Mouse (Mus musculus): ENCODE data around the gene Hist2h2ab. TPM values are rescaled to one million over a fixed set of nuclear protein-coding genes. Genes with fewer than 3 reads are reported as not detected.
"Not testable (repeated sequence)": the region's sequence is repeated elsewhere in the genome, so short reads cannot be mapped to it uniquely, and the experiment has no call there.

Hist2h2ab gene
- total RNA-seq, 2 experiments from 2014 or later: 10.3 to 10.7 TPM

DNA sequence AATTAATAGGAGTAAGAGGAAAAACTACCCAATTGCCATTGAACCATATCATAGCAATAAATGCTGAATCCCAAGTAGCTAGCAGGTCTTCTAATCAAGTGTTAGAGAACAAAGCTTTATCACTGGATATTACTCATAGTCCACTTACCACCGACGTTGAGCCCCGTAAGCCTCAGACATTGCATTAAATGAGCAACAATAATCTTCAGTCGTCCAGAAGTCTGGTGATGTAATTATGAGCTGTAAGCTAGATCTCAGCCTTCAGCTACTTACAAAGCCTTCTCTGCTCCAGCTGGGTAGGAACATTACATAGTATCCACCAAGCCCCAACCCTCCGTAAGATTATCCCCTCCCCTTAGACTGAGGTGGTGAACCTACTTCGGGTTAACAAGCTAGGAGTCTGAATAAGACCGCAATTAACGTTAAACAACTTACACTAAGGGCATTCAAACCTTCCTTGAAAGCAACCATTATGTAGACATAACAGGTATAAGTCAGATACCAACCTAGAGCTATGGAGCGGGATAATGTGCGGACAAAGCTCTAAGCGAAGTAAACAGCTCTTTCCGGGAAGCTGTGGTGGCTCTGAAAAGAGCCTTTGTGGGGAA, 18.3 kb downstream of the Hist2h2ab start:
- no peak for DNase-seq

DNA sequence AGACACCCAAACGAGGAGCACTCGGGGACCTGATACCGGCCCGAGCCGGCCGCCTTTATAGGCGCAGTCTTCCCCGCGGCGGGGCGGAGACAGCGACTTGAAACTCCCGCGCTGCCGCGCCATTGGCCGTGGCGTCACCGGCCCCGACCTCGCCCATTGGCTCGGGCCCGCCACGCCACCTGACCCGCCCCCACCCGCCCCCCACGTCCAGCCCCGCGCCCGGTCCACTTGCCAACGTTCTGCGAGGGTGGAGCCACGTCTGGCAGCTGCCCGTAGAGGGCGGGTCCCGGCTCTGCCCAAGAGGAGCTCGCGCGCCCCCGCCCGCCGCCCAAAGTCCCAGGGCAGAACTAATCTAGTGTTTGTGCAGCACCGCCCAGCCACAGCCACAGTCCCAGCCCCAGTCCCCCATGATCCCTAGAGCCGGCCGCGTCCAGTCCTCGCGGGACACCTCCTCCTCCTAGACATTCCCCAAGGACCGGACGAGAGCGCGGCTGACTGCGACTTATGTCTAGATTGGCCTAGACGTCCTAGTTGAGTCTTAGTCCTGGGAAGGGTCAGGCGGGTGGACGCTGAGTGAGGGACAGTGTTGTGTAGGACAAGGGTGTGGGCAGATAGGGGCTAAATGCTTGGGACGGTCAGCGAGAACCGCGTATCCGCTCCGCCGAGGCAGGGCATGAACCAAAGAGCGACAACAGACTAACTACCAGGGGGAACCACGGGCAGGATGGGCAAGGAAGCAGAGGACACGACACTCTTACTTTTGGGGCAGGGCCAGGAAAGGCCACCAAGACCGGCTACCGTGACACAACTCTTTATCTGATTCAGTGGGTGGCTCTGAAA, 19.5 kb downstream of the Hist2h2ab start, which contains the start of gene Hist2h3c2:
Gene Hist2h3c2 (minus strand): TSS at position 174 of the 840 bp plus-strand sequence.
- DNase-seq: peak; percentile 27

DNA sequence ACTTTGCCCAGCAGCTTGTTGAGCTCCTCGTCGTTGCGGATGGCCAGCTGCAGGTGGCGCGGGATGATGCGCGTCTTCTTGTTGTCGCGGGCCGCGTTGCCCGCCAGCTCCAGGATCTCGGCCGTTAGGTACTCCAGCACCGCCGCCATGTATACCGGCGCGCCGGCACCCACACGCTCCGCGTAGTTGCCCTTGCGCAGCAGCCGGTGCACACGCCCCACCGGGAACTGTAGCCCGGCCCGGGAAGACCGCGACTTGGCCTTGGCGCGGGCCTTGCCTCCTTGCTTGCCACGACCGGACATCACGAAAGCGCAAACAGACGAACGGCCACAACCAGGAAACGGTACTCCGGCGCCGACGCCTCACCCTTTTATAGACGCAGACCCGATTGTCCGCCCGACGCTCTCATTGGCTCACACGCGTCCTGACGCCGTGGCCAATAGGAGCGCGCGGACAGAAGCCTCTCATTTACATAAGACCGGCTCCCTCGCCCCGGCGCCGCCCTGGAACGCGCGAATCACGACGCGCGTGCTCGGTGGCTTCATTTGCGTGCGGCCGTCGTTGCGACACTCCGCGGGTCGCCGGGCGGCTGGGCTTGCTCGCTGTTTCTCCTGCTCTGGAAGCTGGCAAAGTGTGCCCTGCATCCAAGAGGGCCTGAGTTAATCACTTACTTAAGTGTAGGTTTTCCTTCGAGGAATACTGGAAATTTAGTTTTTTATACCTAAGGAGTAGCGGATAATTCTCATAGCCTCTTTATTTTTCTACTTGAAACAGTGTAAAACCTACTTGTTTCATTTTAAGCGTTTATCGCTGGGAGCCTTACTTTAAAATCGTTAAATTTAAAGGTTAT, 20.5 kb downstream of the Hist2h2ab start, which contains the start of gene Hist2h2aa2:
Gene Hist2h2aa2 (minus strand): TSS at position 328 of the 850 bp plus-strand sequence.
- peak; percentile 88 for DNase-seq

- no peak for DNase-seq
Observed at GRCm38 (mm10) chr3:96240799-96241197, 21.1 kb downstream of the Hist2h2ab start.

DNA sequence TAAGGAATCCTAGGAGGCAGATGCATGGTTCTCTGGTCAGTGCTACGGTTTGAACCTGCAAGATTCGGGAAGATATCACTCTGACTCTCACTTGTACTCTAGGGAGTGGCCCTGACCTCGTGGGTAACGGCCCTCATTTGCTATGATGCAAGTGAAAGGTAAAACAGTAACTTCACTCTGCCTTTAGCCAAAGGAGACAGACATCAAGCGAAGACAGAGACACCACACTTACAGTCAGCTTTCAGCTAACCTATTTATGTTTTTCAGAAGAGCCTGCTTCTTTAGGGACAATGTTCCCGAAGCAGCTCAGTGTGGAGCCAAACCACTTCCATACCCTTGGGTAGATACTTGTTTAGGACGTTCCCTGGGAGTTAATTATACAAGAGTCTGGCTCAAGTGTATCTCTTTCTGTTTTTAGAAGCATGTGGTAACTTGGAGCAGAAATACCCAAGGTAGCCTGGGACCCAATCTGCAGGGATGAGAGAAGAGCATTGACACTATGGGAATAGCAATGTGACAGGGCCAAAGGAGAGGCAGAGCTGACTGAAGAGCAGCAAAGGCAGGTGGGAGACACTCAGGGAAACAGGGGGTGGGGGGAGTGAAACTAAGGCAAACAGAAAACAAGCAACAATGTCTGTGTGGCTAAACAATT, 24.4 kb downstream of the Hist2h2ab start:
- DNase-seq: no peak

DNA sequence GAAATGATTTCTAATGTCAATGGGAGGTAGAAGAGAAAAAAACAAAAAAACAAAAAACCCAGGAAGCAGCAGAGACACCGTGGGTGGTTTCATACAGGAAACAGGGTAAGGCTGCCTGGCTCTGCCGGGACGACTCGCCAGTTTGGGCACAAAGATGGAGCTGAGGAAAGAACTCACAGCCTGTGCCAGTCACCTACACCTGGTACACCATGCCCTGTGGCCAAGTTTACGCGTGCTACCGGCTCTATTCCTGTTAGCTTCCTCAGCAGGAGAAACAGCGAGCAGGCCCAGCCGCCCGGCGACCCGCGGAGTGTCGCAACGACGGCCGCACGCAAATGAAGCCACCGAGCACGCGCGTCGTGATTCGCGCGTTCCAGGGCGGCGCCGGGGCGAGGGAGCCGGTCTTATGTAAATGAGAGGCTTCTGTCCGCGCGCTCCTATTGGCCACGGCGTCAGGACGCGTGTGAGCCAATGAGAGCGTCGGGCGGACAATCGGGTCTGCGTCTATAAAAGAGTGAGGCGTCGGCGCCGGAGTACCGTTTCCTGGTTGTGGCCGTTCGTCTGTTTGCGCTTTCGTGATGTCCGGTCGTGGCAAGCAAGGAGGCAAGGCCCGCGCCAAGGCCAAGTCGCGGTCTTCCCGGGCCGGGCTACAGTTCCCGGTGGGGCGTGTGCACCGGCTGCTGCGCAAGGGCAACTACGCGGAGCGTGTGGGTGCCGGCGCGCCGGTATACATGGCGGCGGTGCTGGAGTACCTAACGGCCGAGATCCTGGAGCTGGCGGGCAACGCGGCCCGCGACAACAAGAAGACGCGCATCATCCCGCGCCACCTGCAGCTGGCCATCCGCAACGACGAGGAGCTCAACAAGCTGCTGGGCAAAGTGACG, 25.6 kb downstream of the Hist2h2ab start, which contains the start of gene Hist2h2aa1:
Gene Hist2h2aa1 (plus strand): TSS at position 495 of the 884 bp plus-strand sequence.
- peak; percentile 80 for DNase-seq

DNA sequence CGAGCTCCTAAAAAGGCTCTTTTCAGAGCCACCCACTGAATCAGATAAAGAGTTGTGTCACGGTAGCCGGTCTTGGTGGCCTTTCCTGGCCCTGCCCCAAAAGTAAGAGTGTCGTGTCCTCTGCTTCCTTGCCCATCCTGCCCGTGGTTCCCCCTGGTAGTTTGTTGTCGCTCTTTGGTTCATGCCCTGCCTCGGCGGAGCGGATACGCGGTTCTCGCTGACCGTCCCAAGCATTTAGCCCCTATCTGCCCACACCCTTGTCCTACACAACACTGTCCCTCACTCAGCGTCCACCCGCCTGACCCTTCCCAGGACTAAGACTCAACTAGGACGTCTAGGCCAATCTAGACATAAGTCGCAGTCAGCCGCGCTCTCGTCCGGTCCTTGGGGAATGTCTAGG, 26.4 kb downstream of the Hist2h2ab start:
- DNase-seq: not testable (repeated sequence)

DNA sequence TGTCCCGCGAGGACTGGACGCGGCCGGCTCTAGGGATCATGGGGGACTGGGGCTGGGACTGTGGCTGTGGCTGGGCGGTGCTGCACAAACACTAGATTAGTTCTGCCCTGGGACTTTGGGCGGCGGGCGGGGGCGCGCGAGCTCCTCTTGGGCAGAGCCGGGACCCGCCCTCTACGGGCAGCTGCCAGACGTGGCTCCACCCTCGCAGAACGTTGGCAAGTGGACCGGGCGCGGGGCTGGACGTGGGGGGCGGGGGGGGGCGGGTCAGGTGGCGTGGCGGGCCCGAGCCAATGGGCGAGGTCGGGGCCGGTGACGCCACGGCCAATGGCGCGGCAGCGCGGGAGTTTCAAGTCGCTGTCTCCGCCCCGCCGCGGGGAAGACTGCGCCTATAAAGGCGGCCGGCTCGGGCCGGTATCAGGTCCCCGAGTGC, 26.8 kb downstream of the Hist2h2ab start, which contains the start of gene Hist2h3c1:
Gene Hist2h3c1 (plus strand): TSS at position 259 of the 430 bp plus-strand sequence.
- not testable (repeated sequence) for DNase-seq

- no peak for DNase-seq
Observed at GRCm38 (mm10) chr3:96247356-96248140, 27.9 kb downstream of the Hist2h2ab start.

GRCm38 (mm10) chr3:96248141-96249033, 28.7 kb downstream of the Hist2h2ab start:
- no peak for DNase-seq

- no peak for DNase-seq
Observed at GRCm38 (mm10) chr3:96249034-96249345, 29.3 kb downstream of the Hist2h2ab start.

DNA sequence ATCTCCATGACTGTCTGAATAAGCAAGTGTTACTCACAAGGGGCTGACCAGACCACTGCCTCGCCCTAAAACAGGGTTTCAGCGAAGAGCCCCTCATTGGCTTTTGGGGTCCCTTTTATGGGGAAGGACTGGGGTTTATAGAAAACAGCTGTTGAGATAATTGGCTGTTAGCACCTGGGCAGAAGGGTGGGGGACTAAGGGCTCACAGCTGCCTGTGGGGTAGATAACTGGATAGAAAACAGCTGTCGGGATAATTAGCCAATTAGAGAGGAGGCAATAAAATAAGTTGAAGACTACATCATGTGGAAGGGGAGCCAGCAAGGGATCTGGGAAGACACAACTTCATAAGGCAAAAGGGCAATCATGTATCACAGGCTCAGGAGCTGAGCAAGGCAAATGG, 31.2 kb downstream of the Hist2h2ab start:
- DNase-seq: no peak

GRCm38 (mm10) chr3:96251787-96252186, 32.1 kb downstream of the Hist2h2ab start:
- DNase-seq: no peak

DNA sequence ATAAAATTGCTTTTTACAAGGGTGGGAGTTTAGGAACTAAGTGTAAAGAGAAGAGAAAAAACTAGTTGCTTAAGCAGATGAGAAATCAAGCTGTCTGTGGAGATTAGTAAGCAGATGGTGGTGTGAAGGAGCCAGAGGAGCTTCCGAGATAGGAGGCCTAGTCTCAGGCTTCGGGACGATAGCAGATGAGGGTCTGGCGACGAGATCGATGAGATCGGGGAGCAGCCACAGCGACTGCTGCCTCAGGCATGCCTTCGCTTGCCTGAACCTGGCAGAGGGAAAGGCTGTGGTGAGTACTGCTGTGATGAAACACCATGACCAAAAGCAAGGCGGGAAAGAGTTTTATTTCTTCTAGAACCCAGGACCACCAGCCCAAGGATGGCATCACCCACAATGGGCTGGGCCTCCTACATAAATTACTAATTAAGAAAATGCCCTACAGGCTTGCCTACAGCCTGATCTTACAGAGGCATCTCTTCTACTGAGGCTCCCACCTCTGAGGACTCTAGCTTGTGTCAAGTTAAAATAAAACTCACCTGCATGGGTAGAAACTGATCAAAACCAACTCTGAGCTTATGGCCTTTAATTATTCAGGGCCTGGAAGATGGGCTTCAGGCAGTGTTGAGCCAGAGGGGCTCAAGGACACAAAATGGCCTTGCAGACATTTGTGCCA, 35.2 kb downstream of the Hist2h2ab start:
- DNase-seq: no peak

DNA sequence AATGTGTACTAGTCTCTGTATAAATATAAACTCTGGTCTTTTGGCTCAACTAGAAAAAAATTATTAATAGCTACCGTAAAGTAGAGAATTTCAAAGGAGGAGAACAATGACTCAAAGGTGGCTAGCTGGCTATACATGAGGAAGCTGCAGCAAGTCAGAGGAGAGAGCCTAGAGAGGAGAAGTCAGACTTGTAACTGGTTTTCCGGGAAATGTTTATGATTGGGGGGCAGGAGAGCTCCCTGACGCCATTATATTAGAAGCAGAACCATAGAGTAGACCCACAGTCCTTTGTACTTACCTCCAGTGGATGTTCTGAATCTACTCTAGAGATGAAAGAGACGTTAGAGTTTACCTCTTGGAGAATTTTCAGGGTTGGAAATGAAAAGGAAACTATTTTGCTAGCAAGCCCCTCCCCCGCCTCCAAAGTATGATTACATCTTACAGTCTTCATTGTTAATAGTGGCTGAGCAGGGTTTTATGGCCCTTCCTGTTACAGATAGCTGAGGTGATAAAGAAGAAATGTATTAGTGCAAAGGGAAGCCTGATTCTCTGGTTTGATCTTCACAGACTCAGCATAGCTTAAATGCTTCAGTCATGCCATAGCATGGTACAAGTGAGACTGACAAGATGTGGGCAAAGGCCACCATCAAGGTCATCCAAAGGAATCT, 36.4 kb downstream of the Hist2h2ab start:
- no peak for DNase-seq

GRCm38 (mm10) chr3:96257190-96257589, 37.5 kb downstream of the Hist2h2ab start:
- no peak for DNase-seq

DNA sequence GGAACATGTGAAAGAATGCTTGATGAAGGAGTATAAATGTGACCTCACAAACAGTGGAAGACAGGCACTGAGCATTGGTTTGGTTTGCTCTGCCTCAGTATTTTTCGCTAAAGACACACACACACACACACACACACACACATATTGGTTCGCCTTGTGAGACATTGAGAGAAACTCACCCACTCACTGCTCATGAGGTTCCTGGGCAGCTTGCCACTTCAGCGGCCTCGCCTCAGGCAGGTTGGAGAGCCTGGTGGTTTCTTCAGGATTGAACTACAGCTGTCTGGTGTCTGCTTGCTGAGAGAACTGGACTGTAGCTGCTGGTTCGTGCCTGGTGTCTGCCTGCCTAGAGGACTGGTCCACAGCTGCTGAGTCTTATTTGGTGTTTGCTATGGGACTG, 40.6 kb downstream of the Hist2h2ab start:
- no peak for DNase-seq

GRCm38 (mm10) chr3:96261623-96262022, 42.0 kb downstream of the Hist2h2ab start:
- DNase-seq: no peak
